Mouse (Mus musculus) large intestine, adult 2 months (tissue): ENCODE results near the gene Huwe1. TPM values are rescaled to one million over a fixed set of nuclear protein-coding genes. Genes with fewer than 3 reads are reported as not detected.

Source experiments
- DNase-seq: peaks from one replicate; pipeline ENCODE4 v3.0.0-alpha.2; 2012; ENCODE audit warnings: low read depth, low spot score
- WGBS: fragments of 180-500 bp; shearing (Covaris S2); methylation state at CpG from one replicate; pipeline ENCODE4 v1.1.7; 2018; 5-methylcytosine and 5-hydroxymethylcytosine counted together
- polyA plus RNA-seq: library from polyadenylated mRNA; depleted of rRNA; stranded (reverse); fragments of >200 nt; gene quantifications from 2 replicates; pipeline ENCODE4 v1.2.3, GENCODE M21; 2012; rRNA removed

The Huwe1 gene
- 27.9 and 44.9 TPM in 2 replicates for polyA plus RNA-seq

GRCm38 (mm10) chrX:151800701-151801511 is at the start of gene Huwe1:
Huwe1 (plus strand) TSS chrX:151800807.
- 23% methylated on average over 34 of the region's 36 CpGs for WGBS
- DNase-seq: no peak

- WGBS: 47% methylated on average over 1 of the region's 1 CpGs
- DNase-seq: no peak
These were observed 20.3 kb upstream of the Huwe1 start for GRCm38 (mm10) chrX:151780348-151780747.

- DNase-seq: no peak
- 78% methylated on average over 4 of the region's 4 CpGs for WGBS
These were observed 17.7 kb upstream of the Huwe1 start for GRCm38 (mm10) chrX:151782939-151783338.

GRCm38 (mm10) chrX:151792766-151793165 is 7.8 kb upstream of the Huwe1 start:
- DNase-seq: no peak
- 37% methylated on average over 2 of the region's 2 CpGs for WGBS

- no peak for DNase-seq
- 47% methylated on average over 1 of the region's 1 CpGs for WGBS
These were observed 2.6 kb upstream of the Huwe1 start for GRCm38 (mm10) chrX:151797970-151798369.

- 20% methylated on average over 13 of the region's 13 CpGs for WGBS
- no peak for DNase-seq
These were observed 1.8 kb downstream of the Huwe1 start for GRCm38 (mm10) chrX:151802328-151802955.

- DNase-seq: peak; percentile 79
- WGBS: 23% methylated on average over 77 of the region's 77 CpGs
These were observed 2.6 kb downstream of the Huwe1 start for GRCm38 (mm10) chrX:151802956-151803776.

GRCm38 (mm10) chrX:151803777-151804101 is 3.1 kb downstream of the Huwe1 start:
- 21% methylated on average over 20 of the region's 20 CpGs for WGBS
- no peak for DNase-seq

- DNase-seq: no peak
These were observed 3.8 kb downstream of the Huwe1 start for GRCm38 (mm10) chrX:151804388-151804787.

GRCm38 (mm10) chrX:151811481-151811880 is 10.9 kb downstream of the Huwe1 start:
- no peak for DNase-seq
- 66% methylated on average over 6 of the region's 6 CpGs for WGBS

More at GRCm38 (mm10) chrX:151804388-151804787, 3.8 kb downstream of the Huwe1 start:
- WGBS: 22% methylated on average over 9 of the region's 9 CpGs

GRCm38 (mm10) chrX:151813656-151814055 is 13.0 kb downstream of the Huwe1 start:
- 87% methylated on average over 1 of the region's 1 CpGs for WGBS
- no peak for DNase-seq

- WGBS: 44% methylated on average over 3 of the region's 3 CpGs
- no peak for DNase-seq
These were observed 17.1 kb downstream of the Huwe1 start for GRCm38 (mm10) chrX:151817712-151818111.

GRCm38 (mm10) chrX:151828971-151829370 is 28.4 kb downstream of the Huwe1 start:
- WGBS: 86% methylated on average over 1 of the region's 1 CpGs
- DNase-seq: no peak

- DNase-seq: no peak
These were observed 30.7 kb downstream of the Huwe1 start for GRCm38 (mm10) chrX:151831260-151831659.

GRCm38 (mm10) chrX:151832982-151833381 is 32.4 kb downstream of the Huwe1 start:
- DNase-seq: no peak

- 86% methylated on average over 8 of the region's 8 CpGs for WGBS
- no peak for DNase-seq
These were observed 58.8 kb downstream of the Huwe1 start for GRCm38 (mm10) chrX:151859436-151859835.

- no peak for DNase-seq
- 55% methylated on average over 1 of the region's 1 CpGs for WGBS
These were observed 110.1 kb downstream of the Huwe1 start for GRCm38 (mm10) chrX:151910692-151911091.

- no peak for DNase-seq
- WGBS: 82% methylated on average over 4 of the region's 4 CpGs
These were observed 111.7 kb downstream of the Huwe1 start for GRCm38 (mm10) chrX:151912267-151912666.

GRCm38 (mm10) chrX:151929390-151929789 is 128.8 kb downstream of the Huwe1 start:
- DNase-seq: no peak
- 92% methylated on average over 6 of the region's 6 CpGs for WGBS

- 65% methylated on average over 2 of the region's 2 CpGs for WGBS
- DNase-seq: no peak
These were observed 138.2 kb downstream of the Huwe1 start for GRCm38 (mm10) chrX:151938852-151939251.
